Mouse (Mus musculus): Measurements from ENCODE around the gene Zfp445.

- no peak for TF ChIP-seq CTCF (IDR thresholded peaks at IDR 0.05; ENCODE audit: control insufficient read depth, insufficient read depth, insufficient read length)
- no peak for TF ChIP-seq USF1 (IDR thresholded peaks at IDR 0.05; ENCODE audit: low read depth)
- TF ChIP-seq MYOG (IDR thresholded peaks at IDR 0.05; ENCODE audit: control insufficient read depth, extremely low read depth, insufficient read length): no peak
- no peak for TF ChIP-seq MAX (IDR thresholded peaks at IDR 0.05)
- TF ChIP-seq CEBPB (IDR thresholded peaks at IDR 0.05; ENCODE audit: low read depth): no peak
These were observed 42.3 kb downstream of the Zfp445 start for GRCm38 (mm10) chr9:122823374-122824017.
